Mouse (Mus musculus): Measurements from ENCODE around the gene Kifap3.
"Not testable (repeated sequence)": the region's sequence is repeated elsewhere in the genome, so short reads cannot be mapped to it uniquely, and the experiment has no call there.

Gene Kifap3

DNA sequence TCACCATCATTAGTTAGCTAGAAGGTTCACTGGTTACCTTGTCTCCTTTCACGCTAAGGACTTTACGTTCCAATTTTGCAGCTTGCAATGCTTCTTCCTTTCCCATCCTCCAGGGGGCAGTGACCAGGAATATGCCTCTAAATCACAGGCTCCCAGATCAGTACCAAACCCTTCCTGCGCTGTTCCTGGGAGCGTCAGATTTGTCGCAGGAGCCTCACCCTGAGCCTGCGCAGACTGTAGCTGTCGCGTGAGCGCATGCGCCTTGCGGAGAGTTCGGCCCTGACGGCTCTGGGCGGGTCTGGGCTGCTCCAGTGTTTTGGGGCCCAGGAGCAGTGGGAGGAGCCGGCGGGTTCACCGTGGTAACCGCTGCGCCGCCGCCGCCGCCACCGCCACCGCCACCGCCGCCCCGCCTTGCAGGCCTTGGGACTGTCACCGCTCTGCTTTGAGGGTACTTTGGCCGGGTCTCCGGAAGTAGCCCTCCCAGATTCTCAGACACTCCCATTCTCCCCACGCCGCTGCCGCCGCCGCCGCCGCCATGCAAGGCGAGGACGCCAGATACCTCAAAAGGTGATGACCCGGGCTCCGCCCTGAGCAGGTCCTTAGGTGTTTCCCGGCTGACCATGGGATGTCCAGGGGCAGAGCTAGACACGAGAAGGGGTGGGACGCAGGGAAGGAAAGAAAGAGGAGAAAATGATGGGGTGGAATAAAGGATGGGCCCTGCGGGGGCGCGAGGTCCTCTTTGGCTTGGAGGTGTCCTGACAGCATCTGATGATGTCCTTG, at the start of gene Kifap3:
Kifap3 (plus strand) TSS at position 248 of the 780 bp plus-strand sequence.
- DNase-seq = peak; percentile 98 to 99

DNA sequence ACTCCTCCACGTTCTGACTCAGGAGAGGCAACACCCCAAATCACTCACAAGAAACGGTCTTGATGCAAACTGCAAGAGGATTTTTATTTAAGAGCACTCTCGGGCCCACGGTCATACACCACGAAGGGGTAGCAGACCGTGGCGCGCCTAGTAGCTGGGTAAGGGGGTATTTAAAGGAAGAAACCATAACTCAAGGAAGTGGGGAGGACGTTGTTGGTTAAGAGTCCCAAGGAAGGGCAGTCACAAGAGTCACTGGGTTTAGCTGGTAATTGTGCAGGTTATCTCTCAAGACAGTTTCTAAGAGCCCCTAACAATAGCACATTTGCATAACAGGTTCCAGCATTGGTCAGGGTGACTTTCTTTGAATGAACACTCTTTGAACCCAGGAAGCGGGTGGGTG, 48.2 kb upstream of the Kifap3 start:
- DNase-seq = not testable (repeated sequence)

DNA sequence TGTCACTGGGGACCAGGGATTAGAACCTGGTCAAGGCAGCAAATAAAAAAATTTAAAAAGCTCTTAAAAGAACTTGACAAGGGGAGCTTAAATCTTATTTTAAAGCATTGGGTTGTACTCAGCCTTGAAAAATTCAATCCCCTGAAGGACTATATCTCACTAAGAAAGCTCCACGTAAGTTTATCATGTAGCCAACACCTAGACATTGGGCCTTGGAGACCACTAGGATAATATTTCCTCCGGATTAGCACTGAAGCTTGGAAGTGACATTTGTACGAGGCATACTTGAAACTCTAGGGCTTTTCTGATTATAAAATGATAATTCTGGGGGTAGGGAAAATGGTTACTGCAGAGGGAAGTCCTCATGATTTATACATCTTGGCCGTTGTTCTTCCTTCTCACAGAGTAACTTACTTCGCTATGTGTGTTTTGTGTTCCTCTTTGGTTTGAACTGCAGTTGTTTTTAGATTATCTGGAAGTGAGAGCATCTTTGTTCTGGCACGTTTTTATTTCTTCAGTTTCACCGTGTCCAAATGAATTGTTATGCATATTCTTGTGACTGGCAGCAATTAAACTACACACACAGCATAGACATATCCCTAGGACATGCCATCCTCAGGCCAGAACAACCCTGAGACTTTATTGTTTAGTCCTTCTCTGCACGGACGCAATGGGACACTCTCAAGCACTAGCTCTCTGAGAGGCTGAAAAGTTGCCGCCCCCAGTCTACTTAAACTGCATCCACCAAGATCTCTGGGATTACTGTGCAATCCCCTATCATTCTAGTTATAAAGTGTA, 42.7 kb upstream of the Kifap3 start:
- DNase-seq = no peak

DNA sequence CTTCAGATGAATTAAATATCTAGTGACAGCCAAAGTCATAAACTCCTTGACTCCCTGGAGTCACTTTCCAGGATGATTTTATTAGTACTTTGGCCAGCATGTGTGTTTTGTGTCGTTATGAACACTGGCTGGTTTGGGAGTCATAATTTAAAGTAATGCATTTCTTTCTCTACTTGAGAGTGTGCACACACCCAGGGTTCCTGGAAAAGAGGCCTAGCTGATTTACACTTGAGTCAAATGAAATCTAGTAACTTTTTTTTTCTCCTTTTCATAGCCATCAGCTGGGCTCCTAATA, 42.2 kb upstream of the Kifap3 start:
- no peak for DNase-seq

DNA sequence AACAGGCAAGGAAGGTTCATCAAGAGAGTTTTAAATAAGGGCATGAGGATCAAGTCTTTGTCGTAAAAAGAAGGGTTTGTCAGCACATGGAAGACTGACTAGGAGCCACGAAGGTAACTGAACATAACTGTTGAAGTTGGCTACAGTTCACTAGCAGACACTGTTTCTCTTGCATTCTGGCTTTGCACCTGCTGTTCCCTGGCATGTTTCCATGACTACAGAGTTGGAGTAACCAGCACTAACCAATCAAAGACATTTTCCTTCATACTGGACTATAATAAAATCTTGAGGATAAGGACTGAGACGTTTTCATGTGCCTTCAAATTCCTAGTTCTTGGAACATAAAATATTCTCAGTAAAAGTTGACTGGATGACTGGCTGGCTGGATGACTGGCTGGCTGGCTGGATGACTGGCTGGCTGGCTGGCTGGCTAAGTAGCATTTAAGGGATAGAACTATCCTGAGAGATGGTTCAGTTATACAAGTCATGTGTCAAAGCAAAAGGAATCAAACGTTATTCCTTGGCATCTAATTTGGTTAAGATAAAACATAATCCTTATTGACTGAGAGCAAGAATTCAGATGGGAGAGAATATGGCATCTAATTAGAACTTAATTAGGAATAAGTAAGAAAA, 27.9 kb upstream of the Kifap3 start:
- DNase-seq = peak; percentile 58 to 66

DNA sequence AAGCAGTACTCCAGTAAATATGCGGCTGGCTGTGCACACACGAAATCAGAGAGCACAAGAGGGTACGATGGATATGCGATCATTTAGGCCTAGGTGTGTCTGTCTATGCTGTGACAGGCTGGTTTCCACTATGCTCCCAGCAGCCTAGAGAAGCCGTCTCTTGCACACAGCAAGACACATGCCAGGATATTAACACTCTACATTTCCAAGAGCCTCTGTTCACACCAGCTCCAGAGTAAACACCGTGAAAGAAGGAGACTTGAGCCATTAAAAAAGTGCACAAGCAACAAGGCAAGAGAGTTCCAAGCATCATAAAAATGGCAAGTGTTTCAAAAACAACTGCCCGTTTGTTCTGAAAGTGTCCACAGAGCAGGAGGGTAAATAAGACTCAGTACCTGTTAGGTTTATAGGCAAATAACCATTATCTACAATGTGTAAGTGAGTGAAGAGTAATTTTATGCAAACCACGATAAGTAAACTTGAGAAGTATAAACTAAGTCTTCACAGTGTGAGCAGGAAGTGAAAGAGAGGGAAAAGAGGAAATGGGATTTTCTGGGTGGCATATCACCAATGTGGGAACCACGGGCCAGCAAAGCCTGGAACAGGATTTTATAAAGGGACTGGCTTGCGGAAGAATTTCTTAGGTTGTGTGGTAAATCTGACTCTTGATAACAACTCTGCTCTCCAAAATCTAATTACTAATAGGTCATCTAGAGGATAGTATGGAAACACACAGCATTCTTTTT, 21.7 kb upstream of the Kifap3 start:
- no peak for DNase-seq

DNA sequence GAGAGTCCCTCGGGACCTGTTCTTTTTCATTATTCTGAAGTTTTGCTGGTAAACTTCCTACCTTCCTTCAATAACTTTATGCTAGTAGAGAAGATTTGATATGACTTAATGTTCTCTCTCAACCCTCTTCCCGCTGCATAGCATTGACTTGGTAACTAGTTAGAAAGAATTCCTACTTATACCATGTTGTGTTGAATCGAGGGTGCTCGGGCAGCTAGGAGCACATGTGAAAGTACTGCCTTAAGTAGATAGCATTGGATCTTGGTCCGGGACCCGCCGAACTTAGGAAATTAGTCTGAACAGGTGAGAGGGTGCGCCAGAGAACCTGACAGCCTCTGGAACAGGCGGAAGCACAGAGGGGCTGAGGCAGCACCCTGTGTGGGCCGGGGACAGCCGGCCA, 4.2 kb downstream of the Kifap3 start:
- not testable (repeated sequence) for DNase-seq

DNA sequence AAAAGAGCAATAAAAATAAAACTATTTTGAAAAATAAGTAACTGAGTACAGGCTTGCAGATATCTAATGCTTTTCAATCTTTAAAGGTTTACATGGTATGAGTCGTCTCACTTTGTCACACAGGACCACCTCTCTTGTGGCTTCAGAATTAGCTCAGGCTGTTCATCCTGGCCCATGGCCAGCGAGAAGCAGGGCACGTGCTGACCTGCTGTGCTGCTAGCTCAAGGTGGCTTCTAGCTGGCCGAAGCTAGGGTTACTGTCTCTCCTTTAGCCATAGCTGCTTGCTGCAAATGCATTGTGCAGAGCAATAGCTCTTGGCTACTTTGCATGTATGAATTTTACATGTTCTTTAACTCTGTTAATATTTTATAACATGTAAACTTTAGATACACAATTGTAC, 42.0 kb downstream of the Kifap3 start:
- peak; percentile 74 to 78 for DNase-seq

DNA sequence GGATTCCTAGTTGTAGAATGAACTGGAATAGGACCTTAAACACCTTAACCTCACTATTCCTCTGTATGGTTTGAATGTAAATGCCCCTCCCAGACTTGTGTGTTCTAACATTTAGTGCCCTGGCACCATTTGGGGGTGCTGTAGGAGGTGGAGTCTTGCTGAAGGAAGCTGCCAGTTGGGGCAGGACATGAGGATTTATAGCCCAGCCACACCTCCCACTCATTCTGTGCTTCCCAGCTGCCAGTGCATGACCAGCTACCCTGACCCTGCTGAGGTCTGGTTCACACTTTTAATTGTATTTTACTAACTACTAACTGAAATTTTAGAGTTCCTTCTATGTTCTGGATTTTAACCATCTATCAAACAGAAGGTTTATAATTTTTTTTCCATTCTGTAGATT, 50.1 kb downstream of the Kifap3 start:
- DNase-seq = no peak

DNA sequence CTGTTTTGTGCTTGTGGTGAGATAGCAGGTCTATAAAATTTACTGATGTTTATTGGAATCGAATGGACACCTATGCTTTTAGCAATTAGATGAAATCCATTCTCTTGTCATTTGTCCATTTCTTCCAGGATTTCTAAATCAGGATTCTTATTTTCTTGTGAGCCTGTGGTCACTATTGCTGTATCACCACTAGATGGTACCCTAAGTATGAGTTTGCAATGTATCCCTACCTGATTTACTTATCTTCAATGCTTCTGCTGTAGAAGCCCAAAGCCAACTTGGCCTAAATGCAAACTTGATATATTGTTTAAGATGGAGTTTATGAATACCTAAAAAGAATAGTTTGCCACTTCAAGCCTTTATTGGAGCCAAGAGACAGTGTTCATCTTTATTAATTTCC, 54.7 kb downstream of the Kifap3 start:
- DNase-seq = no peak

DNA sequence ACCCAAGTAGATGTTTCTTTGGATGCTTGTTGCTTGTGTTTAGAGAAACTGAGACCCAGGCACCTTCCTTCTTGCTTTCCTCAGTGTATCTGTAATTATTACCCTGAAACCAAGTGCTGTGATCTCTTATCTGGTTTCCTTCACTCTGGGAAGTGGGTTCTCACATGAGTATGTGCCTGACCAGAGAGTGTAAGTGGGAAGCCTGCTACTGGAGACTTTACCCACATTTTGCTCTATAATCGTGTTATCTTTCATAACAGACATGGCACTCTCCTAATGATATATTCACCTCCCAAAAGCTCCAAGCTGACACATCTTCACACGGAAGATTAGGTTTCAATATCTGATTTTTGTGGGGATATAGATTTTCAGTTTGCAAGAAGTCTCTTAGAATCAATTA, 55.7 kb downstream of the Kifap3 start:
- no peak for DNase-seq

DNA sequence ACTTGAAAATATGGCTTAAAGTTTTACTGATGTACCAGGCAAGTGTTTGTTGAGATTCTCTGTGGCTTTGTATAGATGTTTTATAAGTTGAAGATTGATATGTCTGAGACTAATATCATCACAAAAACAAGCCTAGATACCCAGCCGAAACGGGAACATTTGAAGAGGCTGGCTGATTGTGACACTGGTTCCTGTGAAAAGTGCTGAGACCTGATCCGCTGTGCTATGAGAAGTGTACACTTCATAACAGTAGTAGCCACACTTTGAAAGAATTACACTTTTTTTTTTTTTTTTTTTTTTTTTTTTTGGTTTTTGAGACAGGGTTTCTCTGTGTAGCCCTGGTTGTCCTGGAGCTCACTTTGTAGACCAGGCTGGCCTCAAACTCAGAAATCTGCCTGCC, 59.1 kb downstream of the Kifap3 start:
- not testable (repeated sequence) for DNase-seq

DNA sequence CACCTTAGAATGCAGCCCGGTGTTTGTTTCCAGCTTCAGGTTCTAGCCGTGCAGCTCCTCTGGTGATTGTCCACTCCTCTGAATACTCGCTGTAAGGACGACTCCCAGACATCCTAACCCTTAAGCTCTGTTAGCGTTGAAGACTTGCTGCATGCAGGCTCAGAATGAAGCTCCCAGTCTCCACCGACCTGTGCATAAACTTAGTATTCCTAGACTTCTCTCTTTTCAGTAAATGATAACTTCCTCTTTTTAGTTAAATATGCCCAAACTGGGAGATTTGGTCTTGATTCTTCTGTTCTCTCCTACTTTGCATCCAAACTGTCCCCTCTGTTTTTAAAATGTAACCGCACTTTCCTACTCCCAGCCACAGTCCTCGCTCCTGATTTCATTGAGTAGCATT, 61.2 kb downstream of the Kifap3 start:
- DNase-seq = no peak

DNA sequence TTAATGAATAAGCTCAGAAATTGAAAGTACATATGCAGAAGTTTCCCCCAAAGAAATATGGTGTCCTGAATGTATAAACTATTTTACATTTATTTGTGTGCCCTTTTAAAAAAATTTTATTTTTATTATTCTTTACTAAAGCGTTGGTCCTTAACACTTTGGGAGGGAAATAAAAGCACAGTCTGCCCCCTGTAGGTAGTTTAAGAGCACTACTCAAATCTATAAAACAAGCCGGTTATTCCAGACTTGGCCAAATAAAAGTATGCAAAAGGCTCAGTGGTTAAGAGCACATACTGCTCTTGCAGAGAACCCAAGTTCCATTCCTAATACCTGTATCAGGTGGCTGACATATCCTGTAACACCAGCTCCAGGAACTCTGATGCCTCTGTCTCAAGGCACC, 62.9 kb downstream of the Kifap3 start:
- DNase-seq = no peak

DNA sequence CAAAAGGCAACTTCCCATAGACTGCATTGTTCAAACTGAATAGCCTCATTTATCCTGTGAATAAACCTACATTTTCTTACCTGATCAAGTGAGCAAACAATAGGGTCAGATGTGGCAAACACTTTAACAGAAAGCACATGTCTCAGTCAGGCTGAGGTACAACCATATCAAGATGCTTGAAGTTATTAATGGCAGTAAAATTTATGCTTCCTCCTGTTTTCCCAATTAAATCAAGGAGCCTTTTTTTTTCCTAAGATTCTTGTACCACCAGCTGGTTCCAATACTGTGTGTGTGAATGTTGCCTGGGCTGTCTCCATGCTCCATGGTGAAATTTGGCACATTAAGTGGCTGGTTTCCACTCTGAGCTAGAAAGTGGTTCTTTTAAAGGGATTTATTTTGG, 64.5 kb downstream of the Kifap3 start:
- no peak for DNase-seq

DNA sequence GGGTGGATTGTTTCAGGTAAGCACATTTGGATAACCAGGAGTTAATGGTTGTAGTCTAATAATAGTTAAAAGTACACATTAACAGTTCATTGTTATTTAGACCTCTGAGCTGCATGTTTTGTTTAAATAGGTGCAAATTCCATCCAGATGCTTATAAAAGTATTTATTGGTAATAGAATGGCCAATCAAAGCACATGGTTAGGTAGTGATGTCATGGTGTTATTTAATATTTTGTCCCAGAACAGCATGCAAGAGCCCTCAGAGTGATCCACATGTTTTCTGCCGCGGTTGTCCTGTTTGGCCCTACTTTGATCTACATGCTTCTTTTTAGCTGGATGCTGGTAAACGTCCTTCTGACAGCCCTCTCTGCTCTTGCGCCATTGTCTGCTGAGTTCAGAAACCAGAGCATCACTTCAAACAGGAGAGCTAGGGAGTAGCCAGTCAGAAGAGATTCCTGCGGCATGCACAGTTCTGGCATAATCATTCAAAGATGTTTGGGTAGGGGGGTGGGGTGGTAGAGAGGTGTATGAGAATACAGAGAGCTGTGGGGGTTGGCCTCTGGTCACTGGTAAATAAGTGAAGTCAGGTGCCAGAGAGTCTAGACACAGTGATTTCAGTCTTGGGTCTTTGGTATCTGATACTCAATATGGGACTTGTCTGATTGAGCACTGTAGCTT, 73.6 kb downstream of the Kifap3 start:
- DNase-seq = no peak

DNA sequence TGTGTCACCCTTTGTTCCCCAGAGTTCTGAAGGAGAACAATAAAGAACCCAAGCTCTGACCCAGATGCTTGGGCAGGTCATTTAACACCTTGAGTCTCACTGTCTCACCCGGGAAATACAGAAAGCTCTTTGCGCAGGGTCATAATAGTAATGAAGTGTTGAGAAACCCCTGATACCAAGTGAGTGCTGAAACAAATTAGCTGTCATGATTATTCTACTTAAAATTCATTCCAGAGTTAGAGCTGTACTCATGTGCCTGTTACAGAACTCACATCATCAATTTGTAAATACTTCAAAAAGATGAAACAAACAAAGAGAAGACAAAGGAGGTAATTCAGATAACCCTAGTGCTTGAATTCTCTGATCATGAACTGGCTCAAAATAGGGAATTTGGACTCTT, 79.0 kb downstream of the Kifap3 start:
- no peak for DNase-seq

DNA sequence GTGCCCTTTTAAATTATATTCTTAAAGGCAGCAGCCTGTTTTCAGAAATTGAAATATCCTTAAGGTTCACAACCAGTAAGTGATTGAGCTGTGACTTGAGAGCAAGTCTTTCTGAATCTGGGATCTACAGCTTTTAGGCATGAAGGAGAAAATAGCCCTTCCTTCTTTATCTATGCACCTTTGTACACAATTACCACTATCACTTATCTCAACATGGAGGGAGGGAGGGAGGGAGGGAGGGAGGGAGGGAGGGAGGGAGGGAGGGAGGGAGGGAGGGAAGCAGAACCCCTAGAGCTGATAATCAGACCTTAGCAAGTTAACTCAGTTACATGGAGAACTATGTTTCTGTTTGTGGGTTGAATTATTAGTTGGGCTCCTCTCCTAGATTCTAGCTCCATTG, 82.2 kb downstream of the Kifap3 start:
- no peak for DNase-seq

DNA sequence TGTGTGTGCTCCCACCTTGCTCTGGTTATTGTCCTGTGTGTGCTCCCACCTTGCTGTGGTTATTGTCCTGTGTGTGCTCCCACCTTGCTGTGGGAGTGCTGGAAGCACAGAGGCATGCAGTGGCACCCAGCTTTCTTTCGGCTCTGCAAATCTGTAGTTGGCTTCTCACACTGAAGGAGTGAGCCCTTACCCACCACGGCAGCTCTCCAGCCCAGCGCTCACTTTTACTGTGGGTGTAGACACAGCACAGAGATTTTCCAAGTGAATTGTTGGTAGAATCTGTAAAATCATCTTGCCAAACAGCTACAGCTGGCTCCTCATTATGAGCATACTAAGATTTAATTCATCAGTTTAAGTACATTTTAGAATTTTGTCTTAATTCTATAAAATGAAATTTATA, 93.8 kb downstream of the Kifap3 start:
- DNase-seq = no peak

DNA sequence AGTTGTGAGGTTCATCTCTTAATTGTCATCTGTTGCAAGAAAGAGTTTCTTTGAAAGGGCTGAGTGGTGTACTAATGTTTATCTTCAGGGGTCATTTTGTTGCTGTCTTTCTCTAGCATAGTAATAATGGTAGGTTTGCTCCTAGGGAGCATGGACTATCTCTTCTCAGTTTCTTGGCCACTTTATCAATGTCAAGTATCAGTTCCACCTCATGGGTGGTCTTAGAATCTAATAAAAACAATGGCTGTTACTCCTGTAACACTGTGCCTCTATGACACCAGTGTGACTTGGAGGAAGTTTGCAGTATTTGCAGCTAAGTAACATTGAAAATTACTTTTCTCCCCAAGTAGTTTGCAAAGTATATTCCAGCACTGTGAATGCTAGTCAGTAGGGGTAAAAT, 110.2 kb downstream of the Kifap3 start:
- DNase-seq = no peak

DNA sequence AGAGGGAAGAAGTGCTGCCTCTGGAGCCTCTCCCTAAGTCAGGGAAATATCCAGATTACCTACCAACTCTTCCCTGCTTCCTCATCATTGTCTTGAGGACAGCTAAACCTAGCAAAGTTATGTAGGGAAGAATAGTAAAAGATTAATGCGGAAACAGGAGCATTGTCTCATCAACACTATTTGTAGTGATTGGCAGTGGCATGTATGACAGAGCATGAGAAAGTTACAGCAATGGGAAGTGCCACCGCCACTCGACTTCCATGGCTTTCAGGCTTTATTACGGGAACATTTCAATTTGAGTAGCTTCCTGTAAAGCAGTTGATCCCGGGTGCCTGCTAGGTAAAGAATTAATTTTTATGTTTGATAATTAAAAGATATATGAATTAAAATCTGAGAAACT, 113.9 kb downstream of the Kifap3 start:
- DNase-seq = no peak

DNA sequence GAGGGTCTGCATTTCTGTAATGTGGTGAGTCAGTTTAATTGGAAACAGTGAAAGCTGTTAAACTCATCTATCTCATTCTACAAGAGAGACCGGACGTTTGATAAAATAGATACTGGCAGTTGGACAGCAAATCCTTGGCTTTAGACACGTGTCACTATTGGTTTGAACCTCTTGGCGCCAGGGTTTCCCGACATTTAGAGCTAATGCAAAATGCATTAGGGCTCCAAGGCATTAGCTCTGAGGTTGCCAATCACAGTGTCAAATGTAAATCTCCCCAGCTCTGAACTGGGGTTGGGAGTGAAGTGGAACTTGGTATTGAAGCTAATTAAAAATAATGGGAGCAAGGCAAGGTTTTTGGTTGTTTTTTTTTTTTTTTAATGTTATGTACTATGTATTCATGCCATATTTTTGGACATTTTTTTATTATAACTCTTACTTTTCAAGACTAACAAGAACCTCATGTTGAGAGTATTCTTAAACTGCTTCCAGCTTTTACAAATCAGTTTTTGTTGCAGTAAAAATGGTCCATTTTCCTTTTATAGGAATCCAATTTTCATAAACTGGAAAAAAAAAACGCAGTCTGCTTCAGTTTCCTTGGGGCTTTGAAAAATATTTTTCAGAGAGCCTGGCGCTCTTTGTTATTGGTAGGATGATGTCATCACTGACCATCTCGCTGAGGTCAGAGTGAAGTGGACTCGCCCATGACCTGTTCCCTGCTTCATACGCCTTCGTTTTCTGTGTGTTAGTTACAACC, 114.6 kb downstream of the Kifap3 start:
- no peak for DNase-seq
